ENCODE assay signal across 13 mouse cellular contexts in genomic region chr9:102194063-102194462, GRCm38 (mm10).
DNase-seq lines count a peak whose midpoint lies in the region; ATAC-seq and TF ChIP-seq lines count a peak whose summit lies in the region.
"Had no signal": no experiment of that assay in that cellular context is flagged by ENCODE, and none has a peak within 500 bp of the region (broad histone marks: within the 10 kb centered on the region; RNA-seq: fewer than 3 reads in every experiment).

No protein-coding gene starts in this region.

- WGBS in hindbrain, embryonic 12.5 days = 72% methylated on average over 4 of the region's 4 CpGs
- 79% methylated on average over 4 of the region's 4 CpGs for WGBS in hindbrain, embryonic 11.5 days
- WGBS in lung, postnatal 0 days = 69% methylated on average over 4 of the region's 4 CpGs
- WGBS in embryonic facial prominence, embryonic 10.5 days = 83% methylated on average over 4 of the region's 4 CpGs
- 75% methylated on average over 4 of the region's 4 CpGs for WGBS in midbrain, embryonic 12.5 days

- TF ChIP-seq EP300 in lung, postnatal 0 days (IDR thresholded peaks at IDR 0.05) = no peak

- TF ChIP-seq CTCF in lung, postnatal 0 days (IDR thresholded peaks at IDR 0.05) = no peak

- no peak for DNase-seq in hindbrain, embryonic 11.5 days (ENCODE audit: low spot score)
- peak; percentile 20 to 51 for DNase-seq in lung, postnatal 4 days
- no peak for DNase-seq in lung, postnatal 0 days (ENCODE audit: low spot score)
- no peak for DNase-seq in embryonic facial prominence, embryonic 10.5 days (ENCODE audit: low spot score)
- no peak for DNase-seq in embryo, embryonic 10.5 days (ENCODE audit: low spot score)
- DNase-seq: heart, postnatal 4 days; kidney, postnatal 10 days; lung, adult 18-20 months; thymus, postnatal 25 days had no signal

- H3K9me3 ChIP-seq in hindbrain, embryonic 12.5 days (replicated peaks) = no peaks in the 10 kb centered on the region
- no peaks in the 10 kb centered on the region for H3K9me3 ChIP-seq in hindbrain, embryonic 11.5 days (ENCODE audit: control insufficient read depth, low read length)
- H3K9me3 ChIP-seq in lung, postnatal 0 days (ENCODE audit: low read length) = no peaks in the 10 kb centered on the region
- H3K9me3 ChIP-seq in embryonic facial prominence, embryonic 10.5 days = no peaks in the 10 kb centered on the region
- H3K9me3 ChIP-seq in midbrain, embryonic 12.5 days = no peaks in the 10 kb centered on the region
- H3K9me3 ChIP-seq: limb, embryonic 10.5 days had no signal

- H3K27ac ChIP-seq in hindbrain, embryonic 12.5 days = peak overlapping the region; percentile 67; the same call in 1 of the 2 replicates
- H3K27ac ChIP-seq in hindbrain, embryonic 11.5 days (ENCODE audit: low read depth, low read length) = no peak overlapping the region
- no peak overlapping the region for H3K27ac ChIP-seq in lung, postnatal 0 days (ENCODE audit: low read length)
- H3K27ac ChIP-seq in embryonic facial prominence, embryonic 10.5 days (replicated peaks) = 0 out of 2 replicates have a peak overlapping the region, but pooled peaks have one; percentile 16
- peak overlapping the region; percentile 74 for H3K27ac ChIP-seq in midbrain, embryonic 12.5 days (replicated peaks)
- H3K27ac ChIP-seq: limb, embryonic 10.5 days had no signal

- H3K36me3 ChIP-seq in hindbrain, embryonic 12.5 days = no peaks in the 10 kb centered on the region; the same call in 1 of the 2 replicates
- no peaks in the 10 kb centered on the region for H3K36me3 ChIP-seq in hindbrain, embryonic 11.5 days (ENCODE audit: control insufficient read depth, insufficient read depth, low read length)
- H3K36me3 ChIP-seq in lung, postnatal 0 days (ENCODE audit: insufficient read depth, low read length) = no peaks in the 10 kb centered on the region
- H3K36me3 ChIP-seq in embryonic facial prominence, embryonic 10.5 days (replicated peaks) = no peaks in the 10 kb centered on the region
- H3K36me3 ChIP-seq in midbrain, embryonic 12.5 days = peaks cover 9% of the 10 kb centered on the region
- H3K36me3 ChIP-seq: limb, embryonic 10.5 days had no signal

- peaks cover 39% of the 10 kb centered on the region for H3K27me3 ChIP-seq in hindbrain, embryonic 12.5 days
- H3K27me3 ChIP-seq in hindbrain, embryonic 11.5 days (ENCODE audit: control insufficient read depth, insufficient read depth, low read length) = peaks cover 17% of the 10 kb centered on the region
- no peaks in the 10 kb centered on the region for H3K27me3 ChIP-seq in lung, postnatal 0 days (replicated peaks; ENCODE audit: insufficient read depth, low read length)
- peaks cover 18% of the 10 kb centered on the region for H3K27me3 ChIP-seq in embryonic facial prominence, embryonic 10.5 days (replicated peaks; ENCODE audit: low read depth, poor library complexity, severe bottlenecking)
- peaks cover 50% of the 10 kb centered on the region for H3K27me3 ChIP-seq in midbrain, embryonic 12.5 days

- no peak overlapping the region for H3K9ac ChIP-seq in hindbrain, embryonic 12.5 days
- H3K9ac ChIP-seq in hindbrain, embryonic 11.5 days (ENCODE audit: low read depth, low read length) = no peak overlapping the region
- H3K9ac ChIP-seq in lung, postnatal 0 days (replicated peaks; ENCODE audit: low read depth) = no peak overlapping the region
- H3K9ac ChIP-seq in midbrain, embryonic 12.5 days (replicated peaks) = no peak overlapping the region

- H3K4me2 ChIP-seq in hindbrain, embryonic 12.5 days (replicated peaks) = no peak overlapping the region
- no peak overlapping the region for H3K4me2 ChIP-seq in hindbrain, embryonic 11.5 days (replicated peaks; ENCODE audit: low read depth, low read length)
- H3K4me2 ChIP-seq in lung, postnatal 0 days (replicated peaks; ENCODE audit: low read depth, low read length) = no peak overlapping the region
- no peak overlapping the region for H3K4me2 ChIP-seq in midbrain, embryonic 12.5 days (replicated peaks)

- no peak for ATAC-seq in hindbrain, embryonic 12.5 days (ENCODE audit: low FRiP score)
- ATAC-seq in hindbrain, embryonic 11.5 days (ENCODE audit: low FRiP score) = no peak
- no peak for ATAC-seq in lung, postnatal 0 days
- no peak for ATAC-seq in midbrain, embryonic 12.5 days (ENCODE audit: low FRiP score, low read depth)
- no peak for ATAC-seq in inflammation-experienced regulatory T-cells, adult 6 months

- H3K4me3 ChIP-seq in hindbrain, embryonic 12.5 days = no peak overlapping the region
- H3K4me3 ChIP-seq in hindbrain, embryonic 11.5 days (ENCODE audit: low read depth, low read length) = no peak overlapping the region
- H3K4me3 ChIP-seq in lung, postnatal 0 days (ENCODE audit: low read depth, low read length) = no peak overlapping the region
- H3K4me3 ChIP-seq in embryonic facial prominence, embryonic 10.5 days = no peak overlapping the region
- H3K4me3 ChIP-seq in midbrain, embryonic 12.5 days = no peak overlapping the region
- H3K4me3 ChIP-seq: limb, embryonic 10.5 days had no signal

- peaks cover 37% of the 10 kb centered on the region for H3K4me1 ChIP-seq in hindbrain, embryonic 12.5 days
- H3K4me1 ChIP-seq in hindbrain, embryonic 11.5 days (replicated peaks; ENCODE audit: control insufficient read depth, insufficient read depth, low read length) = peaks cover 10% of the 10 kb centered on the region; the same call in 1 of the 2 replicates
- no peaks in the 10 kb centered on the region for H3K4me1 ChIP-seq in lung, postnatal 0 days (ENCODE audit: insufficient read depth, low read depth, low read length)
- H3K4me1 ChIP-seq in embryonic facial prominence, embryonic 10.5 days = peaks cover 28% of the 10 kb centered on the region
- peaks cover 44% of the 10 kb centered on the region for H3K4me1 ChIP-seq in midbrain, embryonic 12.5 days

Comparison
In these comparisons a context has a peak if more than half of its experiments do, and no peak if none do; other contexts are left out.
1. H3K27ac ChIP-seq: peak in hindbrain, embryonic 12.5 days (single experiment), embryonic facial prominence, embryonic 10.5 days (single experiment) and midbrain, embryonic 12.5 days (single experiment); none in hindbrain, embryonic 11.5 days (single experiment) and lung, postnatal 0 days (single experiment).
2. DNase-seq: peak in lung, postnatal 4 days (2 of 2); none in hindbrain, embryonic 11.5 days (single experiment), lung, postnatal 0 days (single experiment), embryonic facial prominence, embryonic 10.5 days (single experiment) and embryo, embryonic 10.5 days (single experiment).